Mouse (Mus musculus) mouse trophoblast stem cell (cell line): ENCODE data around the gene Prss56.

ENCODE experiments used
- in situ Hi-C, 2 experiments: fragments of 300-500 bp; cut with MseI, MboI; formaldehyde crosslinking; loops; 2 replicates in 1 of 2; 3 replicates in 1 of 2; pipeline ENCODE4 v1.15.1; 2025

Gene Prss56

GRCm38 (mm10) chr1:87183013-87183412 lies at the start of gene Prss56:
Gene Prss56 (plus strand): TSS chr1:87183313.
- in situ Hi-C loops = loop anchor here in 1 of 2 experiments (5.0 kb wide), 1 partner anchor 76 kb away; no protein-coding TSS in a partner anchor

- in situ Hi-C loops = no loop called here
These were observed 41.6 kb upstream of the Prss56 start for GRCm38 (mm10) chr1:87141550-87141949.

- in situ Hi-C loops = no loop called here
These were observed 40.7 kb upstream of the Prss56 start for GRCm38 (mm10) chr1:87142456-87142855.

GRCm38 (mm10) chr1:87143141-87143540 lies 40.0 kb upstream of the Prss56 start:
- in situ Hi-C loops = no loop called here

GRCm38 (mm10) chr1:87149422-87149821 lies 33.7 kb upstream of the Prss56 start:
- in situ Hi-C loops = no loop called here

- in situ Hi-C loops = no loop called here
These were observed 31.8 kb upstream of the Prss56 start for GRCm38 (mm10) chr1:87151286-87151685.

- in situ Hi-C loops = no loop called here
These were observed 29.2 kb upstream of the Prss56 start for GRCm38 (mm10) chr1:87153776-87154500.

- in situ Hi-C loops = no loop called here
These were observed 28.5 kb upstream of the Prss56 start for GRCm38 (mm10) chr1:87154501-87155120.

GRCm38 (mm10) chr1:87155531-87156198 lies 27.4 kb upstream of the Prss56 start:
- in situ Hi-C loops = no loop called here

- in situ Hi-C loops = no loop called here
These were observed 26.9 kb upstream of the Prss56 start, which contains the start of gene Ecel1 for GRCm38 (mm10) chr1:87156199-87156587. Gene Ecel1 (minus strand): TSS chr1:87156521.

GRCm38 (mm10) chr1:87159396-87159795 lies 23.7 kb upstream of the Prss56 start:
- in situ Hi-C loops = no loop called here

GRCm38 (mm10) chr1:87164164-87164795 lies 18.8 kb upstream of the Prss56 start:
- in situ Hi-C loops = no loop called here

GRCm38 (mm10) chr1:87164796-87165184 lies 18.3 kb upstream of the Prss56 start:
- in situ Hi-C loops = no loop called here

GRCm38 (mm10) chr1:87170458-87170857 lies 12.7 kb upstream of the Prss56 start:
- in situ Hi-C loops = no loop called here

- in situ Hi-C loops = no loop called here
These were observed 11.8 kb upstream of the Prss56 start for GRCm38 (mm10) chr1:87171312-87171711.

GRCm38 (mm10) chr1:87172316-87172715 lies 10.8 kb upstream of the Prss56 start:
- in situ Hi-C loops = no loop called here

GRCm38 (mm10) chr1:87174006-87174955 lies 8.8 kb upstream of the Prss56 start:
- in situ Hi-C loops = no loop called here

- in situ Hi-C loops = no loop called here
These were observed 7.2 kb upstream of the Prss56 start for GRCm38 (mm10) chr1:87175852-87176292.

GRCm38 (mm10) chr1:87180896-87181295 lies 2.2 kb upstream of the Prss56 start:
- in situ Hi-C loops = loop anchor here in 1 of 2 experiments (5.0 kb wide), 1 partner anchor 74 kb away; no protein-coding TSS in a partner anchor

GRCm38 (mm10) chr1:87183998-87184750 lies 1.1 kb downstream of the Prss56 start:
- in situ Hi-C loops = loop anchor here in 1 of 2 experiments (5.0 kb wide), 1 partner anchor 77 kb away; no protein-coding TSS in a partner anchor
